Mouse (Mus musculus): ENCODE measurements around the gene Pced1a. TPM values are rescaled to one million over a fixed set of nuclear protein-coding genes. Genes with fewer than 3 reads are reported as not detected.

Gene Pced1a
- polyA plus RNA-seq, 1 experiment = 10.4 TPM

DNA sequence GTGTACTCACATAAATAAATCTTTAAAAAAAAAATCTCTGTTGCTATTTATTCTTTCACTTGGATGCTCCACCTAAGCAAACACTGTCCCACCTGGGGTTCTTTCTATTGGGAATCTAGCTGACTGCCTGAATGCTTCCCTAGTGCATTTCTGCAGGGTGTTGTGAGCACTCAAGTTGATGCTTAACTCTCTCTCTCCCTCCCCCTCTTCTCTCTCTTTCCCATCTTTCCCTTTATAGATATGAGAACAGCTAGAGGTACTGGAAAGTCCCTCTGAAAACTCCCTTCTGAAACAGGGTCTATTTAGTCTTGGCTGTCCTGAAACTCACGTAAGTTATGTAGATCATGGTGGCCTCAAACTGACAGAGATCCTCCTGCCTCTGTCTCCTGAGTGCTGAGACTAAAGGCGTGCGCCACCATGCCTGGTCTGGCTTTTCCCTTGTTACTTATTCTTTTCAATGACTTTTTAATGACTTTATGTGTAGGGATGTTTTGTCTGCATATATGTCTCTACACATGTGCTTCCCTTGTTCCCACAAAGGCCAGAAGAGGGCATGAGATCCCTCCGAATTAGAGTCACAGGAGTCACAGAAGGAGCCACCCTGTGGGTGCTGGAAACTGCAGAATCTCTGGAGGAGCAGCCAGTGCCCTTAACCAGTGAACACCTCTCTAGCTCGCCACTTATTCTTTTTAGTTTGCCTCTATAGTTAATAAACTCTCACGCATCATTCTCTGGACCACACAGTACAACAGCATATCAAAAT is 10.2 kb downstream of the Pced1a start:
- no peak overlapping the region for H3K4me3 ChIP-seq (ENCODE audit: insufficient read depth, low read depth, low read length)
- no peak overlapping the region for H3K27ac ChIP-seq (replicated peaks; ENCODE audit: low read depth, low read length)
- H3K4me1 ChIP-seq (ENCODE audit: control insufficient read depth, insufficient read depth, insufficient read length, low read length) = no peaks in the 10 kb centered on the region

DNA sequence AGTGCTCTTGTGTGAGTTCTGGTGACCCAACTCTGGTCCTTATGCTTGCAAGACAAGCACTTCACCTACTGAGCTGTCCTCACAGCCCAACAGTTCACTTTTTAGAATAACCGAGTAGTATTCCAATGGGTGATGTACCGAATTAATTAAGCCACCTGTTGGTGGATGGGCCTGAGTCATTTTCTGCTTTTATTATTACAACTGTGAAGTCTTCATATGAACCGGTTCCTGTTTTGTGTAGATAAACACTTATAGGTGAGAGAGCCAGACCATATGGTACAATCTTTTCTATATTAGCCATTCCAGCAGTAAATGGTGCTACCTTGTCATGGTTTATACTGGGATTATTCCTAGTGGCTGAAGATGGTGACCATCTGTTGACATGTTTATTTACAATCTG is 11.7 kb downstream of the Pced1a start:
- Histone ChIP-seq H3K4me3 (ENCODE audit: insufficient read depth, low read depth, low read length) (no peak overlapping the region), H3K4me1 (ENCODE audit: control insufficient read depth, insufficient read depth, insufficient read length, low read length) (no peaks in the 10 kb centered on the region), H3K27ac (replicated peaks; ENCODE audit: low read depth, low read length) (no peak overlapping the region)

DNA sequence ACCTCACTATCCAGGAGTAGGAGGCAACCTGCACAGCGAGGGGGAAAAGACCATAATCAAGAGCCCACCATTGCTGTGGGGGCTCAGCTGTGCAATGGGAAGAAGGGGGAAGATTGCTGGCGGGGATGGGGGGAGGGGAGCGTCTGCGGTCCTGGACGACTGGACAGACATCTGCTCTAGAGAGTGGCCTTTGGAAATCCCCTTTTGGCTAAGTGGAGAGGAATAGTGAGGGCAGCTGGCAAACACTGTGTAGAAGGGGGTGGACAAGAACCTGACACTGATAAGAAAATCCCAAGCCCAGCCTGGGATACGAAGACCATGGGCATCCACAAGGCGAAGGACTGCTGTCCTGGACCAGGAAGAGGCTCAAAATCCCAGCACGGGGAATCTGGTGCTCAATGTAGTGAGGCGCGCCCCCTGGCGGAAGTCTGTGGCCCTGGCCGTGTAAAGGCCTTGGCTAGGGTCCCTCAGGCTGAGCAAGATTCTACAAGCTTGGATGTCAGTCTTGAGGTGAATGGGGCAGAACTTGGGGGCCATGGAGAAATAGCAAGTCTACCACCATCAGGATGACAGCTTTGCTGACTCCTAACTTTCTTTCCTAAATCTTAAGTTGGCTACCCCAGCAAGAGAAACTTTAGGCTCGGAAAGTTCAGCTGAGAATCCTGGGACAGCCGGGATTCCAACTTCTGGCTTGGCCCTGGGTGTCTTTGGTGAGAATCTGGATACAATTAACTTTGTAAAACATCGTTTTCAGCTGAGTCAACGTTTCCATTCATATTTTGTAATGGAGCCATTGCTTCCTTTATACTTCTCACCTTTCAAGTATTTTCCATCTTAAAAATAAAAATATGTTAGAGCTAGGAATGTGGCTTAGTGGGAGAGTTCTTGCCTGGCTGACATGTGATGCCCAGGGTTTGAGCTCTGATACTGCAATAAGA is 12.7 kb downstream of the Pced1a start:
- Histone ChIP-seq H3K4me1 (ENCODE audit: control insufficient read depth, insufficient read depth, insufficient read length, low read length) (no peaks in the 10 kb centered on the region), H3K4me3 (ENCODE audit: insufficient read depth, low read depth, low read length) (no peak overlapping the region), H3K27ac (replicated peaks; ENCODE audit: low read depth, low read length) (no peak overlapping the region)

DNA sequence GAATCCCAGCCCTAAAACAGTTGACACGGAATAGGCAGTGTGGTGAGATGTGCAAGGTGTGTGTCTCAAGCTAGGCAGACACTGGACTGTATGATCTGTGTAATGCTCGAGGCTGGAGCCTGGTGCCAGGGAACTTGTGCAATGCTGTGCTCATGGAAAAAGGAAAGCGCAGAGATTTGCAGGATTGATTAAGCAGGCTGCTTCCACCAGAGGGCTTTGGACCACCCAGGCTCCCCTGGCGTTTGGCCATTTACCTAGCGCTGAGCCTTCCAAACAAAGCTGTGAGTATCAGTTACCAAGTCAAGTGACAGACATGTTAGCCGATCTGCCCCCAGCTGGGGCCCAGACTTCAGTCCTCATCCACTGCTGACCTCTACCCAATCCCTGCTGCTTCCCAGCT is 16.3 kb downstream of the Pced1a start:
- no peaks in the 10 kb centered on the region for H3K4me1 ChIP-seq (ENCODE audit: control insufficient read depth, insufficient read depth, insufficient read length, low read length)
- no peak overlapping the region for H3K27ac ChIP-seq (replicated peaks; ENCODE audit: low read depth, low read length)
- no peak overlapping the region for H3K4me3 ChIP-seq (ENCODE audit: insufficient read depth, low read depth, low read length)

DNA sequence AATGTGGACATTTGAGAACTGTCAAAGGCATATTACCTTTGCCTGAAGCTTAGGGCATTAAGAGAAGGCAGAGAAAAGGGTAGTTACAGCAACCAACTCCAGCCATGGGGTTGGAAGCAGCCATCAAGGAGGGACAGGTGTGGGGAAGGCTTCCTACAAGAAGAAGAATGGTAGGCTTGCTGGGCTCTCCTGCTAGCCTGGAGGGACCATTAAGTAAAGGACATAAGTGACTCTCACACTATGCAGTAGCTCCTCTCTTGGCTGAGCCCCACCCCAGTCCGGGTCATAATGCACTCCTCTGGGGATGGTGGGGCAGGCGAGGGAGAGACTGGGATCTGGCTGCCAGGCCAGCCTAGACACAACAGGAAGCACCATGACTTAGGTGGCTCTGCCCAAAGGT is 18.3 kb downstream of the Pced1a start, which contains the start of gene Tmem239:
TSS of gene Tmem239 (plus strand) at position 301 of the 400 bp plus-strand sequence.
- no peak within 1 kb of the TSS for H3K27ac ChIP-seq (replicated peaks; ENCODE audit: low read depth, low read length)
- no peak within 1 kb of the TSS for H3K4me3 ChIP-seq (ENCODE audit: insufficient read depth, low read depth, low read length)
- no peaks in the 10 kb centered on the region for H3K4me1 ChIP-seq (ENCODE audit: control insufficient read depth, insufficient read depth, insufficient read length, low read length)

GRCm38 (mm10) chr2:130404939-130405338 is 19.6 kb downstream of the Pced1a start, which contains the start of the genes Gm28372 and 1700020A23Rik:
TSS of gene Gm28372 (plus strand) at chr2:130405239.
TSS of gene 1700020A23Rik (plus strand) at chr2:130405259.
- H3K4me1 ChIP-seq (ENCODE audit: control insufficient read depth, insufficient read depth, insufficient read length, low read length) = no peaks in the 10 kb centered on the region
- no peak within 1 kb of the TSS for H3K4me3 ChIP-seq (ENCODE audit: insufficient read depth, low read depth, low read length)
- H3K27ac ChIP-seq (replicated peaks; ENCODE audit: low read depth, low read length) = no peak within 1 kb of the TSS

DNA sequence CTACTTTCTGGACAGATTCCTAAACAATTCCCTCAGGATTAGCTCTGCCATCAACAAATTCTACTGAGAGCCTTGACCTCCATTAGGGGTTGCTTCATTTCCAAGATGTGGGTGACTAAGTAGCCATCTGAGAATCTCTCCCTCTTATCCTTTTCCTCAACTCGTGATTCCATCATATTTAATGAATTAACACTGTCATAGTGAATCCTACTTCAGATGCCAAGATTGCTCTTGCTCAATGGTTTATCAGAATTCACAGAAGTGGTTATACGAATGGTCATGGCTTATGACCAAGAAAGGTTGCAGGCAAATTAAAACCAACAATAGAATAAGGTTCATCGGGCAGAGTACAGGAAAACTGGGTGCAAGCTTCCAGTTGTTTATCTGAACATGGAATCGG is 22.6 kb downstream of the Pced1a start:
- no peak overlapping the region for H3K27ac ChIP-seq (replicated peaks; ENCODE audit: low read depth, low read length)
- H3K4me3 ChIP-seq (ENCODE audit: insufficient read depth, low read depth, low read length) = no peak overlapping the region
- H3K4me1 ChIP-seq (ENCODE audit: control insufficient read depth, insufficient read depth, insufficient read length, low read length) = no peaks in the 10 kb centered on the region

DNA sequence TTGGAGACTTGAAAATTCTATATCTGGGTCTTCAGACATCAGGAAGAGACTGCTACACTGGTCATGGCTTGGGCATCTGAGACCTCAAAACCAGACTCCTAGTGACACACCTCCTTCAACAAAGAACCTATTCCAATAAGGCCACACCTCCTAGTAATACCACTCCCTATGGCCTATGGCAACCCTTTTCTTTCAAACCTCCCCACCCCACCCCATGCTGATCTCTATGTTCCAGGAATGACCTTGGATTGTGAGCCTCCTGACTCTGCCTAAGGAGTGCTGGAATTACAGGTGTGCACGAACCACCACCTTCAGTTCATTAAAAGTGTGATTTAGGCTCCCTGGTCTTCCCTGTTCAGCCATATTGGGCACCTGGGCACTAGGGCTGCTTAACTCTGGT is 24.5 kb downstream of the Pced1a start:
- Histone ChIP-seq H3K27ac (replicated peaks; ENCODE audit: low read depth, low read length) (no peak overlapping the region), H3K4me1 (ENCODE audit: control insufficient read depth, insufficient read depth, insufficient read length, low read length) (no peaks in the 10 kb centered on the region), H3K4me3 (ENCODE audit: insufficient read depth, low read depth, low read length) (no peak overlapping the region)

DNA sequence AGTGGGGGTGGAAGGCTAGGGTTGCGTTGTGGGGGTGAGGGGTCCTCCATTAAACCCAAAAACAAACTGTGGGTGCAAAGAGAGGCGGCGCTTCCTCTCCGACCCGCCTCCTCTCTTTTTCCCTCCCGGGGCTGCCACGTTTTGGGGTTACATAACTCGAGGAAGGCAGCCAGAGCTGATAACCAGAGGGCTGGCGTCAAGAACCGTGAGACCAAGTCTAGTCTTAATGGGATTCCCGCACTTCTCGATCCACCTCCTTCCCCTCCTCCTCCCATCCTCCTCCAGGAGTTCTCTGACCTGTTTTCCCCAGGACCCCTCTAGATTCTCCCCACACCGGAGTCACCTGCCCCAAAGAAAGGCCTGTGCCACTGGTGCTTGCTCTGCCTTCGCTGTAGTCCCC is 26.4 kb downstream of the Pced1a start:
- no peaks in the 10 kb centered on the region for H3K4me1 ChIP-seq (ENCODE audit: control insufficient read depth, insufficient read depth, insufficient read length, low read length)
- no peak overlapping the region; the same call in 1 of the 2 replicates for H3K4me3 ChIP-seq (ENCODE audit: insufficient read depth, low read depth, low read length)
- H3K27ac ChIP-seq (replicated peaks; ENCODE audit: low read depth, low read length) = no peak overlapping the region

GRCm38 (mm10) chr2:130397186-130397985 is 27.1 kb downstream of the Pced1a start, which contains the start of gene Cpxm1:
TSS of gene Cpxm1 (minus strand) at chr2:130397574.
- Histone ChIP-seq H3K4me3 (ENCODE audit: insufficient read depth, low read depth, low read length) (peak within 1 kb of the TSS; percentile 36), H3K27ac (replicated peaks; ENCODE audit: low read depth, low read length) (no peak within 1 kb of the TSS), H3K4me1 (ENCODE audit: control insufficient read depth, insufficient read depth, insufficient read length, low read length) (no peaks in the 10 kb centered on the region)

DNA sequence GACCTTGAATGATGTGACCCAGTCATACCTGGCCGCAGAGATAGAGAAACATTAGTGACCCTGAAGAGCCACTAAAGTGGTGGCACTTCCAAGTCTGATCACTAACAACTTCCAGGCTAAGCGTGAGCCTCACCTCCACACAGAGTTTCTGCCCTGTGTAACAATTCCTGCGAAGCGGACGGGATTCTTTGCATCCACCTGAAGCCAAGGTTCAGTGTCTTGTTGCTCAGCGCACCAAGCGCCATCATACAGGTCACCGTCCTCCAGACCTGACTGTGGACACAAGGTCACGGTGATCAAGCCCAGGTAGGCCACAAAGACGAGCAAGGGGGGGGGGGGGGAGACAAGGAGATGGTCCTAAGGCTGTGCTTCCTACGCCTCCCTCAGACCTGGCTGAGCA is 28.8 kb downstream of the Pced1a start:
- Histone ChIP-seq H3K27ac (replicated peaks; ENCODE audit: low read depth, low read length) (no peak overlapping the region), H3K4me3 (ENCODE audit: insufficient read depth, low read depth, low read length) (no peak overlapping the region), H3K4me1 (ENCODE audit: control insufficient read depth, insufficient read depth, insufficient read length, low read length) (no peaks in the 10 kb centered on the region)

- Histone ChIP-seq H3K27ac (replicated peaks; ENCODE audit: low read depth, low read length) (no peak overlapping the region), H3K4me3 (ENCODE audit: insufficient read depth, low read depth, low read length) (no peak overlapping the region), H3K4me1 (ENCODE audit: control insufficient read depth, insufficient read depth, insufficient read length, low read length) (no peaks in the 10 kb centered on the region)
Observed at GRCm38 (mm10) chr2:130392836-130393235, 31.7 kb downstream of the Pced1a start.

GRCm38 (mm10) chr2:130390993-130391625 is 33.4 kb downstream of the Pced1a start:
- Histone ChIP-seq H3K4me3 (ENCODE audit: insufficient read depth, low read depth, low read length) (no peak overlapping the region), H3K4me1 (ENCODE audit: control insufficient read depth, insufficient read depth, insufficient read length, low read length) (no peaks in the 10 kb centered on the region), H3K27ac (replicated peaks; ENCODE audit: low read depth, low read length) (no peak overlapping the region)

DNA sequence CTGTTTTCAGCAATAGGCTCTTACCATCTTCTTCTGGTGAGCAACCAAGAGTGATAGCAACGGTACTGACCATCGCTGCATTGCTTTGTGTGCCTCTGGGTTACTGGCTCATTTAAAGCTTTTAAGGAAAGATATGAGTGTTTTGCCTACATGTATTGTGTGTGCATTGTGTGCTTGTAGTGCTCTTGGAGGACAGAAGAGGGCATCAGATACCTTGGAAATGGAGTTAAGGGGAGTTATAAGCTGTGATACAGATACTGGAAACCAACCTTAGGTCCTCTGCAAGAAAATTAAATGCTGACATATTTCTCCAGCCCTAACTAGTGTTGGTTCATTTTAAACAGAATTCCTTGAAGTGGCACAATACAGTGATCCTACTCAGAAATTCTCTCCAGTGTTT is 35.7 kb downstream of the Pced1a start:
- Histone ChIP-seq H3K4me1 (ENCODE audit: control insufficient read depth, insufficient read depth, insufficient read length, low read length) (no peaks in the 10 kb centered on the region), H3K27ac (replicated peaks; ENCODE audit: low read depth, low read length) (no peak overlapping the region), H3K4me3 (ENCODE audit: insufficient read depth, low read depth, low read length) (no peak overlapping the region)

All from brown adipose tissue, adult 24 weeks (tissue).